Mouse (Mus musculus): Measurements from ENCODE around the gene Mdm2. TPM values are rescaled to one million over a fixed set of nuclear protein-coding genes. Genes with fewer than 3 reads are reported as not detected.
"Not testable (repeated sequence)": the region's sequence is repeated elsewhere in the genome, so short reads cannot be mapped to it uniquely, and the experiment has no call there.

The Mdm2 gene
- polyA plus RNA-seq, 1 experiment from 2014 or later = 51.2 TPM

DNA sequence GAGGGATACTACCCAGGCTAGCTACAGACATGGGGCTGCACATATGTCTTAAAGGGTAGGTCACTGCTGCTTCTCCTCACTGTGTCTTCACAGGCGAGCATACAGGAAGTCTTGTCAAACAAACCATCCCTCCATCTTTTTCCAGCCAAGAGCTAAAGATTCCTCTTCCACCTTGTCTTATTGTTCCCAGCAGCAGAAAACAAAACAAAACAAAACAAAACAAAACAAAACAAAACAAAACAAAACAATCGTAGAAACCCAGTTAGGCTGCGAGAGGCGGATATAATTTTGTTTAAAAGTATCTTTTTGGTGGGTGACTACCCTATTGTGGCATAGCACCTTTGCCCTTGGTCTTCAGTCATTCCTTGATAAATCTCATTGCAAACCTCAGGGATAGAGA lies 32.1 kb upstream of the Mdm2 start:
- 81% methylated on average over 4 of the region's 4 CpGs for WGBS
- no peaks in the 10 kb centered on the region for H3K9me3 ChIP-seq (ENCODE audit: control insufficient read depth, low read length)
- no peak for ATAC-seq (ENCODE audit: low read depth)
- no peak overlapping the region for H3K4me3 ChIP-seq (ENCODE audit: low read length)
- no peak overlapping the region for H3K9ac ChIP-seq (ENCODE audit: low read length)
- H3K36me3 ChIP-seq (ENCODE audit: control insufficient read depth, insufficient read depth, low read length) = peaks cover 10% of the 10 kb centered on the region
- H3K4me2 ChIP-seq (ENCODE audit: low read depth, low read length) = no peak overlapping the region
- no peaks in the 10 kb centered on the region for H3K27me3 ChIP-seq (ENCODE audit: control insufficient read depth, insufficient read depth, low read depth, low read length)
- H3K4me1 ChIP-seq (replicated peaks; ENCODE audit: control insufficient read depth, insufficient read depth, low read length) = peaks cover 14% of the 10 kb centered on the region; the same call in 1 of the 2 replicates
- no peak overlapping the region for H3K27ac ChIP-seq (ENCODE audit: low read length)

GRCm38 (mm10) chr10:117741698-117742475 lies 31.3 kb upstream of the Mdm2 start:
- H3K27ac ChIP-seq (ENCODE audit: low read length) = no peak overlapping the region
- H3K36me3 ChIP-seq (ENCODE audit: control insufficient read depth, insufficient read depth, low read length) = peaks cover 10% of the 10 kb centered on the region
- H3K27me3 ChIP-seq (ENCODE audit: control insufficient read depth, insufficient read depth, low read depth, low read length) = no peaks in the 10 kb centered on the region
- no peak overlapping the region for H3K9ac ChIP-seq (ENCODE audit: low read length)
- H3K4me2 ChIP-seq (ENCODE audit: low read depth, low read length) = no peak overlapping the region
- no peak overlapping the region for H3K4me3 ChIP-seq (ENCODE audit: low read length)
- ATAC-seq (ENCODE audit: low read depth) = no peak
- 73% methylated on average over 15 of the region's 15 CpGs for WGBS
- H3K9me3 ChIP-seq (ENCODE audit: control insufficient read depth, low read length) = no peaks in the 10 kb centered on the region
- peaks cover 12% of the 10 kb centered on the region; the same call in 1 of the 2 replicates for H3K4me1 ChIP-seq (replicated peaks; ENCODE audit: control insufficient read depth, insufficient read depth, low read length)

DNA sequence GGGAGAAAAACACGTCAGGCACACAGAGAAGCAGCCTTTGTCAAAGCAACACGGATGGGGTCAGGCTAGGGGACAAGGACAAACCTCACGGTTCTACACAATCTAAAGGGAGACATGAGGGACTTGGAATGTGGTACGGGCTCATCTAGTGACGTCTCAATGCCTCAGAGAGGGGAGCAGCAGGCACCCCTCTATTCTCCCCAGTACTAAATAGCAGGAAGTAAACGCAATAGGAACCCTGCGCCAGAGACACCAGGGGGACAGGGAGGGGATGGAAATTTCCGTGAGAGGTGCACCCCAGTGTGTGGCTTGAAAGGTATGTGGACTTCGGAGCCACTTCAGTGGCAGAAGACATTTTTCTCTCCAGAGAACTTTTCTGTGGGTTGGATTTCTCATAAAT lies 30.4 kb upstream of the Mdm2 start:
- no peak overlapping the region for H3K4me3 ChIP-seq (ENCODE audit: low read length)
- H3K4me2 ChIP-seq (ENCODE audit: low read depth, low read length) = no peak overlapping the region
- peaks cover 12% of the 10 kb centered on the region for H3K36me3 ChIP-seq (ENCODE audit: control insufficient read depth, insufficient read depth, low read length)
- H3K27ac ChIP-seq (ENCODE audit: low read length) = no peak overlapping the region
- H3K9ac ChIP-seq (ENCODE audit: low read length) = no peak overlapping the region
- peaks cover 12% of the 10 kb centered on the region; the same call in 1 of the 2 replicates for H3K4me1 ChIP-seq (replicated peaks; ENCODE audit: control insufficient read depth, insufficient read depth, low read length)
- H3K9me3 ChIP-seq (ENCODE audit: control insufficient read depth, low read length) = no peaks in the 10 kb centered on the region
- 77% methylated on average over 9 of the region's 9 CpGs for WGBS
- no peaks in the 10 kb centered on the region for H3K27me3 ChIP-seq (ENCODE audit: control insufficient read depth, insufficient read depth, low read depth, low read length)
- no peak for ATAC-seq (ENCODE audit: low read depth)

GRCm38 (mm10) chr10:117740171-117740570 lies 29.6 kb upstream of the Mdm2 start:
- no peaks in the 10 kb centered on the region for H3K9me3 ChIP-seq (ENCODE audit: control insufficient read depth, low read length)
- H3K4me3 ChIP-seq (ENCODE audit: low read length) = no peak overlapping the region
- WGBS = 93% methylated on average over 10 of the region's 10 CpGs
- peaks cover 12% of the 10 kb centered on the region for H3K36me3 ChIP-seq (ENCODE audit: control insufficient read depth, insufficient read depth, low read length)
- no peak overlapping the region for H3K9ac ChIP-seq (ENCODE audit: low read length)
- H3K27ac ChIP-seq (ENCODE audit: low read length) = no peak overlapping the region
- no peak for ATAC-seq (ENCODE audit: low read depth)
- H3K4me2 ChIP-seq (ENCODE audit: low read depth, low read length) = no peak overlapping the region
- H3K27me3 ChIP-seq (ENCODE audit: control insufficient read depth, insufficient read depth, low read depth, low read length) = no peaks in the 10 kb centered on the region
- peaks cover 9% of the 10 kb centered on the region; the same call in 1 of the 2 replicates for H3K4me1 ChIP-seq (replicated peaks; ENCODE audit: control insufficient read depth, insufficient read depth, low read length)

GRCm38 (mm10) chr10:117739648-117739948 lies 29.0 kb upstream of the Mdm2 start:
- ATAC-seq (ENCODE audit: low read depth) = no peak
- Histone ChIP-seq H3K27ac (ENCODE audit: low read length) (no peak overlapping the region), H3K4me1 (replicated peaks; ENCODE audit: control insufficient read depth, insufficient read depth, low read length) (peaks cover 8% of the 10 kb centered on the region; the same call in 1 of the 2 replicates), H3K4me2 (ENCODE audit: low read depth, low read length) (no peak overlapping the region), H3K9ac (ENCODE audit: low read length) (no peak overlapping the region), H3K36me3 (ENCODE audit: control insufficient read depth, insufficient read depth, low read length) (peaks cover 12% of the 10 kb centered on the region), H3K4me3 (ENCODE audit: low read length) (no peak overlapping the region), H3K9me3 (ENCODE audit: control insufficient read depth, low read length) (no peaks in the 10 kb centered on the region), H3K27me3 (ENCODE audit: control insufficient read depth, insufficient read depth, low read depth, low read length) (no peaks in the 10 kb centered on the region)
- WGBS = 90% methylated on average over 6 of the region's 6 CpGs

DNA sequence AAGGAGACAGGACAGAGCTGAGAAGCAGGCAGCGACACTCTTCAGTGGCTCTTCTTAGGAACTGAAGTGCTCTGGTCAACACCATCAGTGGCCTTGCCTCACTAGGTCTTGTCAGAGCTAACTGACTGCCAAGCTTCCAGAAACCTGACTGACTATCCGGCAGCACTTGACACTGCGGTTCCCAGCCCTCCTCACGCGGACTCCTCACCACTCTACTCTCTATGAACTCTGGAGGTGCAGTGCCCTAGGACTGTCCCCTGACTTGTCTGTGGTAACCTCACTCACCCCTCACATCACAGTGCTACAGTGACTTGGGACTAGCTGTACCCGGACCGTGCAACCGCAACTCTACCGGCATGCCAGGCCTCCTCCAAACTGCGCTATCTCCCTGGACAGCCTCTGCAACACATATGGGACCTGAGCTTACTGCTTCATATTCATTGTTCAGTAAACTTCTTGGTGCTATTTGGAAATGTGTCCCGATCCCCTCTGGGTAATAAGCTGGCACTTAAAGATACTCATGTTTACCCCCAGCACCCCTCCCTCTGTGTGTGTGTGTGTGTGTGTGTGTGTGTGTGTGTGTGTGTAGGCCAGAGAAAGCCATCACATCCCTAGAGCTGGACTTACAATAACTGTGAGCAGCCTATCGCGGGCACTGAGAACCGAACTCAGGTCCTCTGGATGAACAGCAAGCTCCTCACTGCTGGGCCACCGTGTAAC lies 28.5 kb upstream of the Mdm2 start:
- no peak overlapping the region for H3K4me3 ChIP-seq (ENCODE audit: low read length)
- H3K4me1 ChIP-seq (replicated peaks; ENCODE audit: control insufficient read depth, insufficient read depth, low read length) = peaks cover 3% of the 10 kb centered on the region; the same call in 1 of the 2 replicates
- 95% methylated on average over 15 of the region's 15 CpGs for WGBS
- no peak for ATAC-seq (ENCODE audit: low read depth)
- no peaks in the 10 kb centered on the region for H3K27me3 ChIP-seq (ENCODE audit: control insufficient read depth, insufficient read depth, low read depth, low read length)
- no peaks in the 10 kb centered on the region for H3K9me3 ChIP-seq (ENCODE audit: control insufficient read depth, low read length)
- peaks cover 12% of the 10 kb centered on the region for H3K36me3 ChIP-seq (ENCODE audit: control insufficient read depth, insufficient read depth, low read length)
- H3K4me2 ChIP-seq (ENCODE audit: low read depth, low read length) = no peak overlapping the region
- no peak overlapping the region for H3K27ac ChIP-seq (ENCODE audit: low read length)
- H3K9ac ChIP-seq (ENCODE audit: low read length) = no peak overlapping the region

- Histone ChIP-seq H3K9me3 (ENCODE audit: control insufficient read depth, low read length) (no peaks in the 10 kb centered on the region), H3K27ac (ENCODE audit: low read length) (no peak overlapping the region), H3K36me3 (ENCODE audit: control insufficient read depth, insufficient read depth, low read length) (peaks cover 12% of the 10 kb centered on the region), H3K4me3 (ENCODE audit: low read length) (no peak overlapping the region), H3K27me3 (ENCODE audit: control insufficient read depth, insufficient read depth, low read depth, low read length) (no peaks in the 10 kb centered on the region), H3K9ac (ENCODE audit: low read length) (no peak overlapping the region), H3K4me2 (ENCODE audit: low read depth, low read length) (no peak overlapping the region), H3K4me1 (replicated peaks; ENCODE audit: control insufficient read depth, insufficient read depth, low read length) (no peaks in the 10 kb centered on the region)
- 88% methylated on average over 13 of the region's 13 CpGs for WGBS
- ATAC-seq (ENCODE audit: low read depth) = no peak
Measured at GRCm38 (mm10) chr10:117738140-117738921, 27.8 kb upstream of the Mdm2 start.

GRCm38 (mm10) chr10:117737498-117737897 lies 26.9 kb upstream of the Mdm2 start:
- 94% methylated on average over 8 of the region's 8 CpGs for WGBS
- not testable (repeated sequence) for H3K4me1 ChIP-seq (replicated peaks; ENCODE audit: control insufficient read depth, insufficient read depth, low read length); H3K4me2 ChIP-seq (ENCODE audit: low read depth, low read length)

GRCm38 (mm10) chr10:117737075-117737474 lies 26.5 kb upstream of the Mdm2 start:
- H3K27me3 ChIP-seq (ENCODE audit: control insufficient read depth, insufficient read depth, low read depth, low read length) = no peaks in the 10 kb centered on the region
- H3K27ac ChIP-seq (ENCODE audit: low read length) = no peak overlapping the region
- no peaks in the 10 kb centered on the region for H3K9me3 ChIP-seq (ENCODE audit: control insufficient read depth, low read length)
- WGBS = 85% methylated on average over 4 of the region's 4 CpGs
- peaks cover 12% of the 10 kb centered on the region for H3K36me3 ChIP-seq (ENCODE audit: control insufficient read depth, insufficient read depth, low read length)
- no peaks in the 10 kb centered on the region for H3K4me1 ChIP-seq (replicated peaks; ENCODE audit: control insufficient read depth, insufficient read depth, low read length)
- no peak overlapping the region for H3K4me3 ChIP-seq (ENCODE audit: low read length)
- ATAC-seq (ENCODE audit: low read depth) = no peak
- H3K9ac ChIP-seq (ENCODE audit: low read length) = no peak overlapping the region
- no peak overlapping the region for H3K4me2 ChIP-seq (ENCODE audit: low read depth, low read length)

More at GRCm38 (mm10) chr10:117737498-117737897, 26.9 kb upstream of the Mdm2 start:
- not testable (repeated sequence) for H3K9ac ChIP-seq (ENCODE audit: low read length); H3K27ac ChIP-seq (ENCODE audit: low read length); H3K27me3 ChIP-seq (ENCODE audit: control insufficient read depth, insufficient read depth, low read depth, low read length); ATAC-seq (ENCODE audit: low read depth); H3K4me3 ChIP-seq (ENCODE audit: low read length); H3K9me3 ChIP-seq (ENCODE audit: control insufficient read depth, low read length)
- H3K36me3 ChIP-seq (ENCODE audit: control insufficient read depth, insufficient read depth, low read length) = peaks cover 12% of the 10 kb centered on the region

Data from lung, embryonic 16.5 days (tissue).